Mouse (Mus musculus) CD4-positive helper T cell, adult 2 months (primary cell): ENCODE measurements around the gene Nup155.
"Not testable (repeated sequence)": the region's sequence is repeated elsewhere in the genome, so short reads cannot be mapped to it uniquely, and the experiment has no call there.

Experiments
- DNase-seq: peaks from one replicate; pipeline ENCODE4 v3.0.0-alpha.2; 2012; ENCODE audit warnings: low read depth, missing footprints, low spot score

Nup155 gene

DNA sequence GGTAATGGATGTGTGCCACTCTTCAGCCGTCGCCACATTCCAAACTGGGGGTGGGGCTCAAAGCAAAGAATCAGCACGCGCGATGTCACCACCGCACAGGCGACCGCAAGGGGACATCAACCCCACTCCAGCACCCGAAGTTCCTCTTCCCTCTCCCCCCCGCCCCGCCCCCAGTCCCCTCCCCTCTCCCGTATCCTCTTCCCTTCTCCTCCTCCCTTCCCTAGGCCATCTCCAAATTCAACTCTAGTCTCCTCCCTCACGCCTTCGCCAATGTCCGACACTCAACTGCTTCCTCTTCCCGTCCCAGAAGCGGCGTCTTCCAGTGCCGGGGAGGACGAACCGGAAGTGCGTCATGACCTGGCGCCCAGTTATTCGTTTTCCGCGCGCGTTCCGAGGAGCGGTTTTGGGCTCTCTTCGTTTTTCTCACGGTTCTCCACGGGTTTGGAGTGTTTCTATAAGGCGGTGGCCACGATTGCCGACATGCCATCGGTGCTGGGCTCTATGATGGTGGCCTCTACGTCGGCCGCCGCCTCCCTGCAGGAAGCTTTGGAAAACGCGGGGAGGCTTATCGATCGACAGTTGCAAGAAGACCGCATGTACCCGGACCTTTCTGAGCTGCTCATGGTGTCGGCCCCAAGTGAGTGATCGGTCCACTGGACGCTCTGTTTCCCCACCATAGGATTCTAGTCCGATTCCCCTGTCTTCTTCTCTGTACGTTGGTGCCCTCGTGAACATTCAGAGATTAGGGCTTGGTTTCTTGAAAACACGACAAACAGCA lies at the start of gene Nup155:
Gene Nup155 (plus strand): TSS at position 308 of the 778 bp plus-strand sequence.
- peak; percentile 93 for DNase-seq

DNA sequence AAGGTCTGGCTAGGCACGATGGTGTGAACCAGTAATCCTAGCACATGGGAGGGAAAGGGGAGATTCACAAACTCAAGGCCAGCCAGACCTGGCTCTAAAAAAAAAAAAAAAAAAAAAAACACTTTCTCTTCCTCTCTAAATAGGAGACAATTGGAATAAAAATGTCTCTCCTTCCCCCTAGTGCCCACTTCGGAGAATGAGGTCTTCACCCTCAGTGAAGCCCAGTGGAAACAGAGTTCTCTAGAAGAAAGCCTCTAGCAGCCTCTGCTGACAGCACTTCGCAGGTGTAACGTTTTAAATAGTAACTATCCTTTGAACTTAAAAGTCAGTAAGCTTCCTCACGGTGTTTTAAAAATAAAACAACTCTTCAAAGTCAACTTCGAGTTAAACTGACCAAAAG lies 43.9 kb upstream of the Nup155 start:
- no peak for DNase-seq

GRCm38 (mm10) chr15:8073159-8073558 lies 35.9 kb upstream of the Nup155 start:
- DNase-seq = peak; percentile 48

DNA sequence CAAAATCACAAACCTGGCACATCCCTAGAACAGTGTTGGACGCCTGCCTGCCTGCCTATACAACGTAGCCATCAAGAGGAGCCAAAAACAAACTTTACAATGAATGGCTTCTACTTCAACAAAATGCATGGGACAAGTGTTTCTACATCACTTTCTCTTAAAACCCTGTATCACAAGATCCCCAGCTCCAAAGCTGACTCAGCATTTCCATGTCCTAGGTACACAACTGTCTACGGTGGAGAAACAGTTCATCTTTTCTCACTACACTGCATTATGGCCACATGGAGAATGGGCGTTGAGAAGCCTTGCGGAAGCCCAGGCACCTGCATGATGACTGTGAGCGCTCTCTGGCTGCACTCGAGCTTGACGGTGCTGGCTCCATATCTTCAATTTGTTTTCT lies 26.9 kb upstream of the Nup155 start:
- DNase-seq = no peak

DNA sequence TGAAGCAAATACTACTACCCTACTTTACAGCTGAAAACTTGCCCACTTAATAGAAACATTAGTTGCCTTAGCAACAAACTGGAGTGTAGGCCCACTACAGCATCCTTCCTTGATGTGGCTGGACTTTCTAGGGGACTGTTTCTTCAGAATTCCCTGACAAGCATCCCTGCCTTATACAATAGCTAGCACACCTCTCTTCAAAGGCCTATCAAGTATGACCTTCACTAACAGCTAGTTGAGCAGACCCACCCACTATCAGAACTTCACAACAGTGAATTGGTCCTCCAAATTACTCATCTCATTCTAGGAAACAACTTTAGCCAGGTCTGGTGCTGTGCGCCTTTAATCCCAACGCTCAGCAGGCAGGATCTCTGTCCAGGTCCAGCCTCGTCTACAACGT lies 21.8 kb upstream of the Nup155 start:
- no peak for DNase-seq

- DNase-seq = no peak
These were observed 20.4 kb upstream of the Nup155 start for GRCm38 (mm10) chr15:8088715-8089114.

DNA sequence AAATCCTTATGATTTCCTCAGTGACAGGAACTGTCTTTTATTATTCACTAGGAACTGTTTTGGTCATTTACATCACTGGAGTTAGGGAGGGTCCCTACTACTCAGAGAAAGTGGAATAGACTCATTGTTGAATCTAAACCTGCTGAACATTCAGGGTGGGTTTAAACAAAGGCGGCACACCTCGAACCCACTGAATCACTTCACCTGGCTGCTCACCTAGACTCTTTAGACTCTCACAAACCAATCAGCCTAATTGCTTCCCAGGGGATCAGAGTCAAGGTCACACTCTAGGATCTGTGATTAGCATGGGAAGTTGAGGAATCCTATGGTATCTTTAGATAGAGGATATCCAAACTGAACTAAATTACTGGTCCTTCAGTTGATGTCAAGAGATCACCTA lies 18.4 kb upstream of the Nup155 start:
- no peak for DNase-seq

- DNase-seq = not testable (repeated sequence)
These were observed 16.4 kb upstream of the Nup155 start for GRCm38 (mm10) chr15:8092668-8093067.

DNA sequence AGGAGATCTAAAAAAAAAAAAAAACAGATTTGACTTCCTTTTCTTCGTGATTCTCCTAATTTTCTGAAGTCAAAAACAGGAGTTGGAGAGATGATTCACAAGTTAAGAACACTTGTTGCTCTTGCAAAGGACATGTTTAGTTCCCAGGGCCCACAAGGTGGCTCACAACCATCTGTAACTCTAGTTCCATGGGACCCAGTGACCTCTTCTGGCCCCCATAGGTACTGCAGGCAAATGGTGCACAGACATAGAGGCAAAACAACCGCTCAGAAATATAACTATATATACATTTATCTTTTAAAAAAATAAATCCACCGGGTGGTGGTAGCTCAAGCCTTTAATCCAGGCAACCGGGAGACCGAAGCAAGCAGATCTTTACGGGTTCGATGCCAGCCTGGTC lies 11.2 kb upstream of the Nup155 start:
- DNase-seq = peak; percentile 84

DNA sequence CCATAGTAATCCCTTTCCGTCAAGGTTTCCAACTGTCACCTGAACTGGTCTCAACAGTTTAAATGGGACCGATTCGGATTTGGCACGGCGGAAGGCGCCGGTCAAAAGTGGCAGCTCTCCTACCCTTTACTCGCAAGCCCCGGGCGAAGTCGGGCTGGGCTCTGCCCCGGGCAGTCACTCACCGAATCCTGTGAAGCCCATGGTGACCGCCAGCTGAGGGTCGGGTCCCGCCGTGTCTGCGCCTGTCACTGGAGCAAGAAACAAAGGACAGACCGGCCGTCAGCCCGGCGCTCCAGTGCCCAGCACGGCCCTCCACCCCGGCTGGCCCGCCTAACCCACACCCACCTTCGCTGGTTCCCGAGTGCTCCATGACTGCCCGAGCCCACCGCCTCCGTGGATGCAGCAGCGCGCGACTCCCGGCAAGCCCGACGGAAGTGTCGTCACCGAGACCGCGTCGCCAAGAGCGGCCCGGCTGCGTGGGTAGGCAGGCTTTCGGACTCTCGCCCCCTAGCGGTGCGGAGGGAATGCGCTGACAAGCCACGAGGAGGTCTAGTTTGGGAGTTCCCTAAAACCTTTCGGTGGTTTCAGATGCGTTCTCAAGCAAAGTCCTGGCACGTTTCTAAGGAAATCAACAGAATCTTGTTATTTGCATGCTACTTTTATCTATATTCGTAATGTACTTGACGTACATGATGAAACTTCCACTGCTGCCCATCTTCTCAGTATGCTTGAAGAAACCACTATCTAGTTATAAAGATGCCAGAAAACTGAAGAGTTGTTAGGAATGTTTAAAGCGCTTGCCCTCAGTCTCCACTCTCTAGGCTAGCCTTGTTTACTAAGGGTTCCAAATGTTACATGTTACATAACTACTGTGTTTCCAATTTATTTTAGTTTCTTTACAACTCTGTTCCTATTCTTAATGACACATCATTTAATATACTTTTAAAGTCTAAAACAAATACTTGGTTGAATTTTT lies 10.0 kb upstream of the Nup155 start, which contains the start of gene Wdr70:
Gene Wdr70 (minus strand): TSS at position 436 of the 976 bp plus-strand sequence.
- peak; percentile 96 for DNase-seq

DNA sequence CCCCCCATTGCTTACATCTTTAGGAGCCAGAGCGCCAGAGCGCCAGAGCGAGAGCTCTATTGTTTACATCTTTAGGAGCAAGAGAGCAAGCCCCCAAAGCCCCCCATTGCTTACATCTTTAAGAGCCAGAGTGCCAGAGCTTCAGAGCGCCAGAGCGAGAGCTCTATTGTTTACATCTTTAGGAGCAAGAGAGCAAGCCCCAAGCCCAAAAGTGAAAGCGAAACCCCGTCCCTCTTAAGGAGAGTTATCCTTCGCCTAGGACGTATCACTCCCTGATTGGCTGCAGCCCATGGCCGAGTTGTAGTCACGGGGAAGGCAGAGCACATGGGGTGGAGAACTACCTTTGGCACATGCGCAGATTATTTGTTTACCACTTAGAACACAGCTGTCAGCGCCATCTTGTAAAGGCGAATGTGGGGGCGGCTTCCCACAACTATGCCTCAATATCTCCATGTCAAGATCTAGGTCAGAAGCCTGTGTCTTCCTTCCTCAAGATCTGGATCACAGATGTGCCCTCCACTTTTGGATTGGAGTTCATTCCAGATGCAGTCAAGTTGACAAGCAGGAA lies 7.0 kb upstream of the Nup155 start:
- DNase-seq = not testable (repeated sequence)

DNA sequence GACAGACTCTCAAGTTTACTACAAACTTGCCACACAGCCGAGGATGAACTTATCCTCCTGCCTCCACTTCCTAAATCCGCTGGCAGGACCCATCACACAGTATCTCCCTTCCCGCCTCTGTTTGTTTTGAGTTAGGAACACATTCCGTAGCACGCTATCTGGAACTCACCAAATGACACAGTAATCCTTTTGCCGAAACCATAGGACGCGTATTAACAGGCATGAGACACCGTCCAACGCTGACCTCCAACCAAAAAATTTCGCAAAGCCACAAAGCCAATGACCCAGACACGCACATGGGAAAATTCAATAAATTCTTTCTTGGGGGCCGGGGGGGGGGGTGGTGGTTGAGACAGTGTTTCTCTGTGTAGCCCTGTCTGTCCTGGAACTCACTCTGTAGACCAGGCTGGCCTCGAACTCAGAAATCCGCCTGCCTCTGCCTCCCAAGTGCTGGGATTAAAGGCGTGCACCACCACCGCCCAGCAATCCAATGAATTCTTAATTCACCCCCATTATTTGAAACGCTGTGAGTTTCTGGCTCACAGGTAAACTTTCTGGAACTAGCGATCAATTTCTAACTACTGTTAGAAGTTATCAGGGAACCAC lies 610 bp upstream of the Nup155 start:
- no peak for DNase-seq

DNA sequence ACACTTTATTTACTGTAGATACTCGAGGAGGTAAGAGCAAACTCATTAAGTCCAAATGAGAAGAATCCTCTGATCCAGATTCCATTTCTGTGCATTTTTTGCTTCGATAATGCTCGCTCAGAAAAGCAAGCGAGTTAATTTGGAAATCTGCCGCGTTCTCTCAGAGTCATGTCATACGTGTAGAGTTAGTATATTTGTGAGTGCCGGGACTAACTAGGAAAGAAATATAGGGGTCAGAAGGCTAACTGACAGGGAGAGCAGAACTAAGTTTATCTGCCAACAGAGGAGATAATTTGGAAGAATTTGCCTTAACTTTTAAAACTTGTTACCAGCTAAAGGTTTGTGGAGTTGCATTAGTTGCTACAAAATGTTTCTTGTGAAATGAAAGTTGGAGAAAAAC lies 709 bp downstream of the Nup155 start:
- DNase-seq = no peak

GRCm38 (mm10) chr15:8129281-8129680 lies 20.2 kb downstream of the Nup155 start:
- DNase-seq = no peak

DNA sequence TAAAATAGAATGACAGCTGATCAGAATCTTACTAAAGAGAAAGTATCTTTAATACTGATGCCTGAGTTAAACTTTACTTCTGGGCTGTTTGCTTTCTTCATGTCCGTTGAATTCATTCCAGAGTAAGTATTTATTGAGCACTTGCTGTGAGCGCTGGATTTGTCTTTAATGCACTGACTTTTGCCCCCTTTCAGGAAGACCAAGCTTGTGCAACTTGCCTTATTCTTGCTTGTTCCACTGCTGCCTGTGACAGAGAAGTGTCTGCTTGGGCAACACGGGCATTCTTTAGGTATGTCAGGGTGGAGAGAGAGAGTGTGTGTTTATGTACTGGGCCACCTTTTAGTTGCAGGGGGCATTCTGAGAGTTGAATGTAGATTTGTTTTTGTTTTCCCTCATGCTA lies 22.2 kb downstream of the Nup155 start:
- no peak for DNase-seq

GRCm38 (mm10) chr15:8131761-8132160 lies 22.7 kb downstream of the Nup155 start:
- no peak for DNase-seq

- DNase-seq = no peak
These were observed 26.5 kb downstream of the Nup155 start for GRCm38 (mm10) chr15:8135606-8136005.

DNA sequence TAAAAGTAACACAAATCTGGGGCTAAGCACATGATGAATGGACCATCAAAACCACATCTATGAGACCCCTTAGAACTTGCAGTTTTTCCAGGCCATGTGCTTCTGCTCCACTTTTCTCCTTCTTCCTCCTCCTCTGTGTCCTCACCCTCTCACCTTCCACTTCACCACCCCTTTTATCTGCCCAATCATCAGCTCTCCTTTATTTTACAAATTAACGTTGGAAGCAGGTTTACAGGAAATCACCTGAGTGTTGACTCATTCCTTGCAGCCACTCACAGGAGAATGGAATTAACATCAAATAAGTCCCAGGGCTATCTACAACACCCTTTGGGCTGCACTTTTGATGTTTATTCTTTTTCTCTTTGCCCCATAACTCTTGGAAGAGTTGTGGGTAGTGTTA lies 52.8 kb downstream of the Nup155 start:
- no peak for DNase-seq

- DNase-seq = peak; percentile 95
These were observed 59.7 kb downstream of the Nup155 start, which contains the start of gene Cplane1 for GRCm38 (mm10) chr15:8168591-8169265. Gene Cplane1, plus strand, starts transcription at chr15:8169106.

GRCm38 (mm10) chr15:8169266-8169746 lies 60.2 kb downstream of the Nup155 start:
- DNase-seq = no peak

DNA sequence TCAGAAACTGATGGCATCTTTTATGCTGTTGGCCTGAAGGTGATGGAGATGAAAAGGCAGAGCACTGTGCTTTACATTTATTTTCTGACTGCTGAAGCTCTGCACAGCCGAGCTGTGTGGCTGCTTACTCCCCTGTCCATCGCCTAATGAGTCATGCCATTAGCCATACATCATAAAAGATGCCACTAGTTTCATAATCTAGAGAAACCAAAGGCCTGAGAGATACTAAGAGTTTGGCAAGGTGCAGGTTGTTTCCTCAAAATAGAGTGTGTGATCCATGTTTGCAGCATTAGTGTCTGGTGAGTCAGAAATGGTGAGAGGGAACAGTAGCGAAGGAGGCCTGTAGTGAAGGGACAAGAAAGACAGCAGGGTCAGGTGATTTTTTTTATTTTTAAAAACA lies 80.5 kb downstream of the Nup155 start:
- no peak for DNase-seq
